Mouse (Mus musculus) frontal cortex, postnatal 10 days (tissue): ENCODE data around the gene Slc7a8.

ENCODE experiments used
- DNase-seq, 2 experiments: peaks; one replicate each; pipeline ENCODE4 v3.0.0; 2022; ENCODE audit warnings: low spot score in 2 of 2, mixed read lengths in 1 of 2

Gene Slc7a8

GRCm38 (mm10) chr14:54737634-54738033 lies 44.1 kb downstream of the Slc7a8 start:
- no peak for DNase-seq

DNA sequence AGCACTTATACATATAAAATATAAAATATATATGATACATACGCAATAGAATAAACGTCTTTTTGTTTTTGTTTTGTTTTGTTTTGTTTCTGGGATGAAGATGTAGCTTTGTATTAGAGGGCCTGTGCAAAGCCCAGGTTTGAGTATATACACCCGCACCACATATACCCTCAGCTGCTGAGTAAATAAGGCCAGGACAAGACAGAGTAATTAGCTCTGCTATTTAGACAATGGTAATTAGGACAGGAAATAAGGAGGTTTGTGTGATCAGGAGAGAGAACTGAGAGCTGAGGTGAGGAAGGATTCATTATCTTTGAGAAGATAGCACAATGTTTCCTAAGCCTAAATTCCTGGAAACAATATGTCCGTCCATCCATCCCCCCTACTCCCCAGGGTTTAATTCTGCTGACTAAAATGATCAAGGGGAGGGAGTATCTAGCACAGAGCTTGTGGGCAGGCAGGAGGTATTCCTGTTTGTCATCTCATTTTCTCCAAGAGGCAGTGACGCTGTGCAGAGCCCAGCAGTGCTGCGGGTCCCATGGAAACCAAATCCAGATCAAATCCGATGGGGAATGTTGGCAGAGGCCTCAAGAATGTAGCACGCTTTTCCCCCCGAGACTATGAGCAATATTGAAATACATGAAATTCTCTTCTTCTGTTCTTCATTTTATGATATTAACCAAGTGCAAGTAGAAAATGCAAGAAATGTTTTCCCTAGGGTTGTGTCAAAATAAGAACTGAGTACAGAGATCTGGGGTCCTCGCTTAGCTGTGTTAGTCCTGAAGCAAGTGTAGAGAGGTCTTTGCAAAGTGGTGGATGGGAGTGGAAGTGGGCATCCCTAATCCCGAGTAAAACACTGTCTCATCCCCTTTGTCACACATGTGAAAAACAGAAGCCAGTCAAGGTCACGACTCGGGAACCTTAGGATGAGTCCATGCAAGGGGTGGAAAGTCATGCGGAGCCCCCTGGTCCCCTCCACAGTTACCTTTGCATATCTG lies 44.9 kb downstream of the Slc7a8 start:
- DNase-seq = peak; percentile 34 to 54

DNA sequence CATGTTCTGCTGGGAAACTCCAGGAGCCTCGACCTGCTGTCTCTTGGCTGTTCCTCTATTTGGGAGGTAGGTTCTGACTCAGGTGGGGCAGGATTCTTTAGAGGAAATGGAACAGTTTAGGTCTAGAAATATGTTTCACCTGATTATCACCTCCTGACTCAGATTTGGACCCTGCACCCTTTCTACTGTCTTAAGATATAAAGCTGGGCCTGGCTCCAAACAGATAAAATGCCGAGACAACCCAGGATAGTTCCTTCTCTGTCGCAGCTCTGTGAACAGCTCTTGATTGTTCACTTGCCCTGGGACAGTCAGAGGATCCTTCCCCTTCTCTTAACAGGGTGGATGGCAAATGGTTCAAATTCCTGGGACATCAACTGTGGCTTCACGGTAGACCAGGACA lies 46.5 kb downstream of the Slc7a8 start:
- DNase-seq = no peak

GRCm38 (mm10) chr14:54734004-54734403 lies 47.7 kb downstream of the Slc7a8 start:
- DNase-seq = no peak

DNA sequence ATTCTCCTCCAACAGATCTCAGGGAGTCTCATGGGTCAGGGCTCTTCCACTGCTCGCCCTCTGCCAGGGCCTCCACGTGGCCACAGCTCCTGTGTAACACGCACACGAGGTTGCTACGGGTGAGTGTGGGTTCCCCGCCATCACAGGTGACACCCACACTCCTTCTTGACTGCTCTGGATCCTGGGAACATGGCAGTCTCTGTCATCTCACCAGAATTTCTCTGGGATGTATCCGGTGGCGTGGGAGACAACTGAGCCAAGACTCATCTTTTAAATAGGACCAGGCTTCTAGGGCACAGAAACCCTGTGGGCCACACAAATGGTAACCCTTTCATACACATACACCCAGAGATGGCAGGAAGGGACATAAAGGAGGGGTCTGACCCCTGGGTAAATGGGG lies 49.5 kb downstream of the Slc7a8 start:
- DNase-seq = no peak

GRCm38 (mm10) chr14:54730305-54730704 lies 51.4 kb downstream of the Slc7a8 start:
- no peak for DNase-seq

GRCm38 (mm10) chr14:54728823-54729653 lies 52.7 kb downstream of the Slc7a8 start:
- no peak for DNase-seq

DNA sequence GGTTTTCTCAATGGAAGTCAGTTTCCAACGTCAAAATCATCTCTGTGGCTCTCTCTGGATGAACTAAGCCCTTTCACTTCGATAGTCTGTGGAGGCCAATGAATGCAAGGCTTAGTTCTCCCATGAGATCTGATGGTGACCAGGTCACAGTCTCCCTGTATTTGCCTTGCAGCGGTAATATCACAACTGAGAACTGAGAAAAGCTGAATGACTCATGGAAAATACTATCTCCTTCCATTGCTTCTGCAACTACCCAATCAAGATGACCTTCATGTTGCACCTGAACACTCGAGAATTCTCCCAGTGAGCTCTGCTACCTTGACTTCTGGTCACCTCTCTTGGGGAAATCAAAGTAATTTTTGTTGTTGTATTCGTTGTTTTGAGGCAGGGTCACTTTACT lies 54.2 kb downstream of the Slc7a8 start:
- no peak for DNase-seq

DNA sequence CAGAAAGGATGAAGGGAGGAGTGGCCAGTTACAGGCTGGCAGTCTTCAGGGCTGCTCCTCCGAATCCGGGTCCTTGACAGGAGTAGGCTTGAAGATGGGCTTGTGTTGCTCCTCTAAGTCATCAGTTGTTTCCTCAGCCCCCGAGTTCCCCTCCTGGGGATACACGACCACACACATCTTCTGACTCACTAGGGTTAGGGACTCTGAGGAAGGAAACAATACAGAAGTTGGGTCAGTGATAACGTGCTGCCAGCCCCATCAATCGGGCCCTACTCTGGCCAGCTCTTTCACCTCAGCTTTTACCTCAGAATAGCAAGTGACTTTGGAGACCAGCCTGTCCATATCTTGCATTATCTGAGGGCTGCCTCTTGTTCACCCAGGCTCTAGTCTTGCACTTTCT lies 57.7 kb downstream of the Slc7a8 start:
- DNase-seq = no peak

DNA sequence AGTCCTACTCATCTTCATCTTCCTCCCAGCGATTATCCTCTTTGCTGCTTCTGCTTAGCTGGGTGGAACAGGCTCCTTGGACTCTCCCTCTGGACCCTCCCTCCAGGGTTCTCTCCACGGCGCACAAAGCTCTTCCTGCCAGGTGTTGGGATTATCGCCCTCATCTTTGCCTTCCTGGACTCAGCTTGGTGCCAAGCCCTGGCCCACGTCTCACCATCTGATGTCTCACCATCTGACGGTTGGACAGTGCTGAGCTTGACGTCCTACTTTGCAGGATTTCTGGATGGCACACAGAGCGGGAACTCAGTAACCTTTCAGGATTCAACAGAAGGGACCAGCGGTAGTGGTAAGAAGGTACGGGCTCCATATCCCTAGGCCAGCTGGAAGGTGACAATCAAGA lies 60.0 kb downstream of the Slc7a8 start:
- DNase-seq = no peak

- no peak for DNase-seq
These were observed 60.9 kb downstream of the Slc7a8 start for GRCm38 (mm10) chr14:54720654-54721350.

DNA sequence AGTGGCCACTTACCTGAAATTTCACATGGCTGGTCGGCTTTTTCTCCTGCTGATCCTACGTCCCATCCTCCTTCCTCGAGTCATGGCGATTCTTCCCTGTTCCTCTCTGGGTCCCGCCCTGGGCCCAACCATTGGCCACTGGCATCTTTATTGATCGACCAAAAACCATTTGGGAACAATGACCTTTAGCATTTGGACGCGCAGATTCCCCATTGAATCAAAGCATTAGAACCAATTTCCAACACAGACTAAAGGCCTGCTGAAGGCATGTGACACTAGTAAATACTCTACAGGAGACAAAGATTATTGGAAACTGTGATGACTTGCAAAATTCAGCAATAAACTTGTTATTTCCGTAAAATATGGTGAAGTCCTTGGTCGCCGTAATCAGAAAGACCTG lies 61.7 kb downstream of the Slc7a8 start:
- DNase-seq = no peak

DNA sequence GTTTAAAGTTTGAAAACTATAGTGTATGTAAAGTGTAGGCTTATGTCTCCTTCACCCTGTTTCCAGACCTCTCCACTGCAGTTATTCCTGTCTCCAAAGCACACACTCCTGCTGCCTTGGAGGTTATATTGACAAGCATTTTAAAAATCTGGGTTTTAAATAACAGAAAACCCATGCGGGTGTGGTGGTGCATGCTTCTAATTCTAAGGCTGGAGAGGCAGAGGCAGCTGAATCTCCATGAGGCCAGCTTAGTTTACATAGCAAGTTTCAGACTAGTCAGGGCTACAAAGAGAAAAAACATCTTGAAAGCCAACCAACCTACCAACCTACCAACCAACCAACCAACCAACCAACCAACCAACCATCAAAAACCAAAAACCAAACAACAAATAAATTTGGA lies 66.3 kb downstream of the Slc7a8 start:
- no peak for DNase-seq

DNA sequence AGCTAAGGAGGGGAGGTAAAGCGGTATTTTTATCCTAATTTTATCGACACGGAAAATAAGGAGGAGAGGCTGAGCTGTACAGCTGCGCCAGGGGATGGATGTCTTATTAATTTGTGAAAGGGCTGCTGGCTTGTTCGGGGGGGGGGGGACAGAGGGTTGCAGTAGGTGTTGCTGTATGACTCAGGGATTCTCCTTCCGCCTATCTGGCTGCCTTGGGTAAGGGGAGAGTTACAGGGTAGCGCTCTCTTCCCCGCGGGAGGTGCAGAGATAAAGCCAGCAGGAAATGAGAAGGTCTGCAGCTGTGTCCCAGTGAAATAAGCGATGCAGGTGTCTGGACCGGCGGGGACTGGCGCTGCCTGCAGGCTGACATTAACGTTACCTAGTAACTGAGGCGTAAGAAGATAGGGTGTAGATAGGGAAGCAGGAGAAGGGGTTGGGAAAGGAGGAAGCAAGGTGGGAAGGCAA lies 67.1 kb downstream of the Slc7a8 start:
- peak in 1 of 2 experiments; percentile 25 for DNase-seq

DNA sequence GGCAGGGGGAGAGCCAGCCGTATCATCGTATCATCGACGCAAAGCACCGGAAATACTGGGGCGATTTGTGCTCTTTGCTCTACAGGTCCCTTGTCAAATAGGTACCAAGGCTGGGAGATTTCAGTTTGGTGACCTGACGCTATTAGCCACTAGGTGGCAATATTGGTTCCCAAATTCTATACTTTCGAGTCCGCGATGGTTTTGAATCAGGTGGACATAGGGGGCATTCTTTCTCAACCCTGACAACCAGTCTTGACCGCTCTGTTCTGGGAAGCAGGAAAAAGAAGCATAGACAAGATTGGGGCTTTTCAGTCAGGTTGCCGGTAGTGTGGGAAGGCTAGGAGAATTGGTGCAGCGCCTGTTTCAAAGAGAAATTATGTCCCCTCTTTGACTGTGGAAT lies 67.6 kb downstream of the Slc7a8 start:
- peak in 1 of 2 experiments; percentile 72 for DNase-seq

GRCm38 (mm10) chr14:54712861-54713260 lies 68.9 kb downstream of the Slc7a8 start:
- DNase-seq = no peak

GRCm38 (mm10) chr14:54712074-54712473 lies 69.7 kb downstream of the Slc7a8 start, which contains the start of gene Cebpe:
Gene Cebpe (minus strand): TSS chr14:54712174.
- DNase-seq = no peak

DNA sequence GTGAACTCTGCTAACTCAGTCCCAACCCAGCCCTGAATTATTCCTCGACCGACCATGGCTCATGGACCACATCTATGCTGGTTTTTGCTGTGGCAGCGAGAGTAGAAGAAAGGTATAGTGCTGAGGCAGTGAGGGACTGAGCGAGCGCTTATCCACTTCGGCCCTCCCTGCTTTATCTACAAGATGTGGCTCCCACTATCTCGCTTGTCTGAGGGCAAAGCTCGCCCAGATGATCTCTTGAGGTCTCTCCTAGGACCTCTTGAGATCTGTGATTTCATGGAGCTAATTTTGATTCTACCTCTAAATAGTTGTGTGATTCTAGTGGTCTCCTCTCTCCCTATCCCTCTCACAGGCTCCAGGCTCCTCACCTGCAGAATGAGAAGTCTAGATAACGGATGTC lies 72.7 kb downstream of the Slc7a8 start:
- DNase-seq = no peak

DNA sequence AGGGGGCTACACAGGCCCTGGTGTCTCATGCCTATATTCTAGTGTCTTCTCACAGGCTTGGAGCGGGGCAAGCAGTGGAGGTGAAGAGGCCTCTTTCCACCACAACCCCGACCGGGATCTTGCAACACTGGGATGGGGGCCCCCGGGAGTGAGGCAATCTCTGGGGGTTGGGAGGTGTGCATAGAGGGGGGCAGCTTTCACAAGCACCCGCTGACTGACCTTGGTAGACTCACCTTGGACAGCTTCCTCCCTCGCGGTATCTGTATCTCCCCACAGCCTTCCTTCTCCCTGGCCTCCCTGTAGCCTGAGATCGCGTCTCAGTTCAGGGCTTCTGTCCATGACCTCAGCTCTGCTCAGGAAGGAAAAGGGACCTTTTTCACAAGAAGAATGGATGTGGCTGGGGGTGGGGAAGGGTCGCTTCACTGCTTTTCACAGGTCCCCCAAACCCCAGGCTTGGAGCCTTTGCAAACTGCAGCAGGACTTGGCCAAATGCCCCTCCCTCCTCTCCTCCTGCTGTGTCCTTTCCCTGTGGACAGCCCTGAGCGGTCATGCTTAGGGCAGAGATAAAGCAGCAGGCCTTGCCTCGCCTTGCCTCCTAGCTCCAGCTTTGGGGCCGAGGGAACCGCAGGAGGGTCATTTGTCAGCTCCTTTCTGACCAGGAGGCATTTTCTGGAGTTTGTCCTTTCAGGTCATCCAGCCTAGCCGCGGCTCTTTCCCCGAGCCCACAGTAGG lies 75.0 kb downstream of the Slc7a8 start:
- no peak for DNase-seq

- no peak for DNase-seq
These were observed 75.9 kb downstream of the Slc7a8 start for GRCm38 (mm10) chr14:54705844-54706243.

- DNase-seq = no peak
These were observed 78.5 kb downstream of the Slc7a8 start for GRCm38 (mm10) chr14:54703207-54703606.
